Mouse (Mus musculus) layer of hippocampus, adult 9-11 months (tissue): ENCODE results near the gene Vmn1r65.
"Not testable (repeated sequence)": the region's sequence is repeated elsewhere in the genome, so short reads cannot be mapped to it uniquely, and the experiment has no call there.

Experiments
- DNase-seq: peaks from one replicate; pipeline ENCODE4 v3.0.0; 2022

Vmn1r65 gene

DNA sequence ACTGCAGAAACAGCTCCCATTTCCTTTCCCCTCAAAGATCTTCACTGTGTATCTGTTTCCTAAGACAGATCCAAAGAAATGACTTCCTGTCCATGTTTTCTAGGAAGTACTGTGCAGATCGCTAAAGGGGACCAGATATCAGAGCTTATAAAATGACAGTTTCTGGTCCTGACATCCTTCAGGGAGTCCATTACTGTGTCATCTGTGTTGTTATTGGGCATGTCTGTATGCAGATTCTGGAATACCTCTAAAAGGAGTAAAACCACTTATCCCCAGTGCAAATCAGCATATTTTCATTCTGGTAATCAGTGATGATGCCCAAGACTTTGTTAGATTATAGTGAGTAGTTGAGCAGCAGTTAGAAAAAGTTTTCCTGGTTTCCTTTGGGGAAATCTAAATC, at the start of gene Vmn1r65:
Gene Vmn1r65 (minus strand): TSS at position 101 of the 400 bp plus-strand sequence.
- DNase-seq = no peak

DNA sequence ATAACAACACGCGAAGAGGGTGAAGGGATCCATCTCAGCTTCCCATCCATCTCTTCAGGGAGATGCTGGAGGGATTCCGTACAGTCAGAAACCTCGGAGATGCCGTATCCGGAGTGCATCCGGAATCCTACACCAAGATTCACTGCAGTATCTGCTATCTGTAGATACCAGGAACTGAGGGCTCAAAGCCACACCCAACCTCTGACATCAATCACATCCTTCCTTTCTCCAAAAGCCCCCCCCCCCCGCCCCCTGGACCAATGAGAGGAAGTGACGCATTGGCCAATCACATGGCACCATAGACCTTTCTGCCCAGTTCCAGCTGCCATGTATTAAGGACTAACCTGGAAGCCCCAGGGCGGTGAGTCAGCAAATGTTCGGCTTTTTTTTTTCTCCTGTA, 34.1 kb upstream of the Vmn1r65 start, which contains the start of gene Nlrp4c:
Gene Nlrp4c (plus strand): TSS at position 301 of the 400 bp plus-strand sequence.
- DNase-seq = no peak

DNA sequence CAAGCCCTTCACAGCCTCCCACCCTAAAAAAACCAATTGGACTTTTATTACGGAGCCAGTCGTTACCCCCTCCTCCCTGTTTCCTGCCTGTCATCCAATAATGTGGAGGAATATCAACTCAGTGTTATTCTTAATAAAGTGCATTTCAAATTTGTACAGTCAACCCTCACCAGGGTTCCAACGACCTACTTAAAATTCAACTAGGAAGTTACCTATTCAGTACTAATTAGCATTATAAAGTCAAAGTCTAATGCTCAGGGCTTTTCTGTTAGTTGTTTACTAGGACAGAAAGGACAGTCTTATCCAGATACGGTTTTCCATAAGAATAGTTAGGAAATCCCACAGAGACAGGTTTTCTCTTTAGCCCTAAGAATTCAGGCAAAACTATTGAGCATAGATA, 28.4 kb downstream of the Vmn1r65 start:
- not testable (repeated sequence) for DNase-seq

DNA sequence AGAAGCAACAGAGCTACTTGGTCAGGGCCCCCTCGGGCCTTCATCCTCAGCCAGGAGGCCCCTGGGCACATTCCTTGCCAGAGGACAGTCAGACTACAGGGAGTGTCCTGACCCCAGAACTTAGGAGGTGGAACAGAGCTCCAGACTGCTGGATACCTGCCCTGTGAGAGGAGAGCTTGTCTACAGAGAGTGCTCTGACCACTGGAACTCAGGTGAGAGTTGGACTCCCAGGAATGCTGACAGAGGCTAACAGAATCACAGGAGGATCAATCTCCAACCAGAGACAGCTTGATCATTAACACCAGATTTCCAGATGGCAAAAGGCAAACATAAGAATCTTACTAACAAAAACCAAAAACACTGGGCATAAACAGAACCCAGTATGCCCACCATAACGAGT, 38.3 kb downstream of the Vmn1r65 start:
- not testable (repeated sequence) for DNase-seq
